Mouse (Mus musculus) A20 (cell line): ENCODE results near the gene Abi3.
A peak's percentile ranks its signal among the peaks of the same experiment; 100 is the strongest.

Source experiments
- DNase-seq: peaks from one replicate; pipeline ENCODE4 v3.0.0-alpha.2; 2011; ENCODE audit warnings: low read depth, low spot score

Abi3 gene

DNA sequence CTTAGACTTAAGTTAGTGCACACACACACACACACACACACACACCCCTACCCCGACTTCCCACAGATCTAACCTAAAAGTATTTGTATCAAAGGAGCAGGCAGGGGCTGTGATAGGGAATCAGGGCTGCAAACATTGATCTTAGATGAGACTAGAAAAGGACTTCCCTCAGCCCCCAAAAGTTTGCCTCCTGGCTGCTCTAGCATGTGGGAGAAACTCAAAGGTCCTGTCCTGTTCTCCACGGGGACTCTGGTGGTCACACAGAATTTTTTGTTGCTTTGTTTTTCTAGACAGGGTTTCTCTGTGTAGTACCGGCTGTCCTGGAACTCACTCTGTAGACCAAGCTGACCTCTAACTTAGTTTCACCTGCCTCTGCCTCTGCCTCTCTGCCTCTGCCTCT lies 16.7 kb downstream of the Abi3 start:
- DNase-seq: peak; percentile 19

DNA sequence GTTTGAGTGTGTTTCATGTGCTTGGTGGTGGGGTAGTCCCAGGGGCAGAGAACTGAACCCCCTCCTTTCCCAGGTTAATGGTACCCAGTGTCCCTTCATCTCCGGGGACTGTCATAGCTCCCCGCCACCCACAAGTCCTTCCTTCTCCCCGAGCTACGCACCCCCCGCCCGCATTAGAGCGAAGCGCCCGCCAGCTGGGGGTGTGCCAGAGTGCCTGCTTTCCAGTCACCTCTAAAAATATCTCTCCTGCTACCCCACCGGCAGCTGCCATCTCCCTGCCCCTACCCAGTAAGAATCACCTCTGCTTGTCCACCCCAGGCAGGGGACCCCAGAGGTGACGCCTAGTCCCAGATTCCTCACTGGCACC lies 17.4 kb downstream of the Abi3 start:
- peak; percentile 37 for DNase-seq

GRCm38 (mm10) chr11:95824071-95824876 lies 18.0 kb downstream of the Abi3 start, which contains the start of gene Phospho1:
Gene Phospho1 (plus strand): TSS chr11:95824499.
- peak; percentile 93 for DNase-seq

DNA sequence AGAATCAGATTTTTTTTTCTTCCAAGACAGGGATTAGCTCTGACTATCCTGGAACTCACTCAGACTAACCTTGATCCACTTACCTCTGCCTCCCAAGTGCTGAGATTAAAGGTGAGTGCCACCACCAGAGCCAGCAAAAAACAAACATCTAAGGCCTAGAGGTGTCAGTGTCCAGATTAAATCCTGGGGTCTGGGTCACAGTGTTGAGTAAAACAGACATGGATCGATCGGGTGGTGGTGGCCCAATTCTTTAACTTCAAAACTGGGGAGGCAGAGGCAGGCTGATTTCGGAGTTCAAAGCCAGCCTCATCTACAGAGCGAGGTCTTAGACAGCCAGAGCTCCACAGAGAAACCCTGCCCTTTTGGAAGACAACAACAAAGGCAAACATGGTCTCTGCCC lies 19.8 kb downstream of the Abi3 start:
- DNase-seq: no peak

GRCm38 (mm10) chr11:95821511-95821910 lies 20.8 kb downstream of the Abi3 start:
- no peak for DNase-seq

GRCm38 (mm10) chr11:95819138-95819537 lies 23.1 kb downstream of the Abi3 start:
- DNase-seq: no peak

DNA sequence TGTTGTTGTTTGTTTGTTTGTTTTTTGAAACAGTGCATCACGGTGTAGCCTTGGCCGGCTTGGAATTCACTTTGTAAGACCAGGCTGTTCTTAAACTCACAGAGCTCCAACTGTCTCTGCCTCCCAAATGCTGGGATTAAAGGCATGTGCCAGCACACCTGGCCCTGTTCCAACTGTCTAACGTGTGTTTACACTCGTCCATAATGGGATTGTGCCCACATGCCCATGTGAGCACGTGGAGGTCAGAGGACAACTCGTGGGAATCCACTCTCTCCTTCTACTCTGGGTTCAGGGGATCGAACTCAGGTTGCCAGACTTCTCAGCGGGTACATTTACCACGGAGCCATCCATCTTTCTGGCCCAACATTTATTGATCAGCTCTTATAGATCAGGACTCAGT lies 26.9 kb downstream of the Abi3 start:
- DNase-seq: no peak

- no peak for DNase-seq
Observed at GRCm38 (mm10) chr11:95814857-95815256, 27.4 kb downstream of the Abi3 start.

GRCm38 (mm10) chr11:95814101-95814500 lies 28.2 kb downstream of the Abi3 start:
- DNase-seq: no peak

DNA sequence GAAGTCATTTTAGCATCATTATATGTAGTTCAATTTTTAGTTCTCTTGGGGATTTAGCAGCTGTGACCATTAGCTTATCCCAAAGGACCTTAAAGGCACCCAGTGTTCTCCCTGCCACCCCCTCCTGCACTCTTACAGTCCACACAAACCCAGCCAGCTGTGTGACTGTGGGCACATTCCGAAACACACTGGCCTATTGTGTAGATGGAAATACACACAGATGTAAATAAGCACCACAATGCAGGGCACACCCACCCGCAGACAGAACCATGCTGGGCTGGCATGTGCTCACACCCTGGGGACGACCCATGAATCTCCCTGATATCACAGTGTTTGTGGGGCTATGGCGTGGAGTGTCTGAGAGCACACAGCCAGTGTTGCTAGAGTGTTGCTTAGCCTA lies 30.1 kb downstream of the Abi3 start:
- DNase-seq: no peak

- DNase-seq: no peak
Observed at GRCm38 (mm10) chr11:95811741-95812140, 30.5 kb downstream of the Abi3 start.

DNA sequence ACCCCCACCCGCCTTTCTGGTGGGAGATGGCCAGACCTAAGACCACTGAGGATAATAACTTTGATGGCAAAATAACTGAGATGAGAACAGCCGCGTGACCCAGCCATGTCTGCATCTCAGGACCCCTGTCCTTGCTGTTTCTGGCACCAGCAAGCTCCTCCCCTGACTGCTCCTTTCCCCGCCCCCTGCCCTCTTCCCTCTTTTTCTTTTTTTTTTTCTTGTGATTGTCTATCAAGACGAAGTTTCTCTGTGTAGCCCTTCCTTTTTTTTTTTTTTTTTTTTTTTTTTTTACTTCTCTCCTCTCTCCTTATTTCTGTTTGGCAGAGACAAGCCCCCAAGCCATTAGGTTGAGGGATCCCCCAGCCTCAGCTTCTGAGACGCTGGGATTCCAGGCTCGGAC lies 31.4 kb downstream of the Abi3 start:
- DNase-seq: no peak

DNA sequence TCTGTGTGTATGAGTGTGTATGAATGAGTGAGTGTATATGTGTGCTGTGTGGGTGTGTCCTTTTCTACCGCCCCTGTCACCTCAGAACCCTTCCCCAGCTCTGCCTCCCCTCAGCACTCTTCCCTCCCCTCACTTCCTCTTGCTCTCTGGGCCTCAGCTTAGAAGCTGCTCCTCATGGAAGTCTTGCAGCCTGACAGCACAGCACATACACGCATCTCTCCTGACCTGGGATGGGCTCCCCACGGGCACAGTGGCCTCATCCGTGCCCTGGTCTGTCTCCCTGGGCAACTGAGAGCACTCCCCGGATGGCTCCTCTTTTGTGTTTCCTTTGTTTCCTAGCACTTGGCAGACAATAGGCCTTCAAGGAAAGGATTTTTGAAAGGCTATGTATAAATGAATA lies 32.7 kb downstream of the Abi3 start:
- DNase-seq: no peak

GRCm38 (mm10) chr11:95808448-95809011 lies 33.7 kb downstream of the Abi3 start:
- no peak for DNase-seq

GRCm38 (mm10) chr11:95807884-95808283 lies 34.4 kb downstream of the Abi3 start:
- DNase-seq: no peak

GRCm38 (mm10) chr11:95805527-95805926 lies 36.7 kb downstream of the Abi3 start:
- DNase-seq: no peak

- DNase-seq: no peak
Observed at GRCm38 (mm10) chr11:95805010-95805409, 37.3 kb downstream of the Abi3 start.

GRCm38 (mm10) chr11:95795582-95795981 lies 46.7 kb downstream of the Abi3 start:
- DNase-seq: no peak

DNA sequence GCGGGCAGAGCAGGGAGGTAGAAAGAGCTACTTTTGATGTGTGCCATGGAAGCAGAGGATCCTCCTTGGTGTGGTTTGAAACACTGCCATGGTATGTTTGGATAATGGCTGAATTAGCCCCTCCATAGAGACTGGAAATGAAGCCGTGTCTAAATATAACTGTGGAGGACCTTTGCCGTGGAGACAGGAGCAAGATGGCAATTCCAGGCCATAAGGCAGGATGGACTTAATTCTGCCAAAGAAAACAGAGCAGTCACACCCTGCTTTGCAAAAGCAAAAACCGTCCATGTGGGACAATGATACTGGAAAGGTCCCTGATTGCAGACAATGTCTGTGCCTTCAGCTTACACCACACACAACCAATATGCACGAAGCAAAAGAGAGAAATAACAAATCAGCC lies 48.1 kb downstream of the Abi3 start:
- DNase-seq: no peak

DNA sequence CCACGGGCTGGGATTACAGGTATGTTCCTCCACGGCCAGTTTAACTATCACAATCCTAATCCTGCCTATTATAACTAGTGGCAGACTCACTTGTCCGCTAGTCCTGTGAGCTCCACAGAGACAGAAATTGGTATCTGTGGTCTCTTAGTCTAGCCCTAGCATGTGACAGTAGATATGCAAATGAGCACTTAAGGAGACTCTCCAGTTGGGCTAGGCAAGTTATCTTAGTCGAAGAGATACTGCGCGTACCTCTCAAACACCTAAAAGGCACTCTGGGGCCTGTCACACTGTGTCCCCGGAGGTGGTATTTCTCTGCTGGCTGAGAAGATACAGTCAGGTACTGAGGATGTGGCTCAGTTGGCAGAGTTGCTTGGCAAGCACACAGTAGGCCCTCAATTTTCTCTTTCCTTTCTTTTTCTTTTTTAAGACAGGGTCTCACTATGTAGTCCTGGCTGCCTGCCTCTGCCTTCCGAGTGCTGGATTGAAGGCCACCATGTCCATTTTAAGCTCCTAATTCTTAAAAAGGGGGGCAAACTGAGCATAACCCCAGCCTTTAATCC lies 49.2 kb downstream of the Abi3 start:
- no peak for DNase-seq

DNA sequence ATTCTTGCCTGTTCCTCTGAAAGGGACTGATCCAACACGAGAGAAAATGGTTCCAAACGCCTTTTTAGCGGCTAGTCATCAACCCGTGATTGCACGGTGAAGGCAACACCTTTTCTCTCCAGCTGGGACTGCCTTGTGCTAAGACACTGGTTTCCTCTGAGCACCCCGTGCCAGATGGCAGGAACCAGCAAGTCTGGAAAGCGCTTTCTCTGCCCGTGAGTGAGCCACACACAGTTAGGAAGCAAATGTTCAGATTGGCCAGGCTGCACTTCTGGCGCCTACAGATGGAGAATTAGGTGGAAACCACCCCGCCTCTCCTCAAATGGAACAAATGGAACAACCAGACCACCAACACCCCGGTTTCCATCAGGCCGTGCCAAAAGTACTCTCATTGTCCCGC lies 50.5 kb downstream of the Abi3 start:
- DNase-seq: no peak

DNA sequence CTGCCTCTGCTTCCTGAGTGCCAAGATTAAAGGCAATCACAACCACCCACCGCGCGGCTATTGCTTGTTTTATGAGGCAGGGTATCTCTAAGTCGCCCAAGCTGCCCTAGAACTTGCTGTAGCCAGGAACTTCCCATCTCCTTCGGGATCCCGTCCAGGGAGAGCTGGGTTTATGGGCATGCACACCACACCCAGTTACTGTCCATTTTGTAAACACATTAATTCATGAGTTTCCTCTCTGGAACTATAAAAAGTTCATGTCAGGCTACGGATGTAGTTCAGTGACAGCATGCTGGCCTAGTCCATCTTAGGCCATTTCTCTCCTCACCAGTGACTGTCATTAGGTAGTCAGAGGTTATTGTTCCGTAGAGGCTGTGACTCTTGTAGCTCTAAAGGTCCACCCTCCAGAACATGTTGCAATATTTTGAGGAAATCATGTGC lies 52.8 kb downstream of the Abi3 start:
- DNase-seq: no peak

GRCm38 (mm10) chr11:95786511-95786910 lies 55.8 kb downstream of the Abi3 start:
- no peak for DNase-seq
